Mouse (Mus musculus) neural tube, embryonic 12.5 days (tissue): ENCODE measurements around the gene Slc4a11. TPM values are rescaled to one million over a fixed set of nuclear protein-coding genes. Genes with fewer than 3 reads are reported as not detected.

ENCODE experiments used
- ATAC-seq: fragments of 200-750 bp; cut with Nextera tagmentation; 2 replicates; pipeline ENCODE4 v1.8.0; 2017; ENCODE audit warnings: low read depth, mild to moderate bottlenecking, moderate TSS enrichment, moderate library complexity; ENCODE audit not compliant: low FRiP score
- H3K27ac ChIP-seq: fragments of 300-500 bp; sonication (generic); 2 replicates; pipeline ENCODE4 v1.5.1; 2016
- H3K27me3 ChIP-seq: fragments of 300-500 bp; sonication (generic); replicated peaks from 2 replicates; pipeline ENCODE4 v1.6.1; 2016; ENCODE audit warnings: mild to moderate bottlenecking
- H3K36me3 ChIP-seq: fragments of 300-500 bp; sonication (generic); 2 replicates; pipeline ENCODE4 v1.6.1; 2016; ENCODE audit warnings: mild to moderate bottlenecking
- H3K4me1 ChIP-seq: fragments of 300-500 bp; sonication (generic); 2 replicates; pipeline ENCODE4 v1.6.1; 2016
- H3K4me2 ChIP-seq: fragments of 300-500 bp; sonication (generic); replicated peaks from 2 replicates; pipeline ENCODE4 v1.6.1; 2016; ENCODE audit warnings: mild to moderate bottlenecking
- H3K4me3 ChIP-seq: fragments of 300-500 bp; sonication (generic); 2 replicates; pipeline ENCODE4 v1.5.1; 2016
- H3K9ac ChIP-seq: fragments of 300-500 bp; sonication (generic); 2 replicates; pipeline ENCODE4 v1.6.1; 2016; ENCODE audit warnings: mild to moderate bottlenecking
- H3K9me3 ChIP-seq: fragments of 300-500 bp; sonication (generic); 2 replicates; pipeline ENCODE4 v1.6.1; 2016; ENCODE audit warnings: mild to moderate bottlenecking
- WGBS: fragments of 180-500 bp; shearing (Covaris S2); methylation state at CpG from one replicate; pipeline ENCODE4 v1.1.7; 2016; 5-methylcytosine and 5-hydroxymethylcytosine counted together
- polyA plus RNA-seq: library from polyadenylated mRNA; unstranded; fragments of >200 nt; fragmentation: Nextera tagmentation; extraction: Ambion mirVana; gene quantifications from 2 replicates; pipeline ENCODE4 v1.2.1, GENCODE M21; 2016

The Slc4a11 gene
- polyA plus RNA-seq, 1 experiment from 2014 or later, result 0.20 TPM

GRCm38 (mm10) chr2:130707057-130707456 lies 9.7 kb upstream of the Slc4a11 start:
- no peak overlapping the region for H3K27ac ChIP-seq
- H3K4me1 ChIP-seq, result no peaks in the 10 kb centered on the region
- no peaks in the 10 kb centered on the region for H3K9me3 ChIP-seq
- H3K9ac ChIP-seq, result no peak overlapping the region
- H3K27me3 ChIP-seq, result no peaks in the 10 kb centered on the region
- H3K4me2 ChIP-seq, result no peak overlapping the region
- WGBS, result 71% methylated on average over 10 of the region's 10 CpGs
- H3K36me3 ChIP-seq, result peaks cover 50% of the 10 kb centered on the region
- no peak overlapping the region for H3K4me3 ChIP-seq
- ATAC-seq, result no peak

- no peak overlapping the region for H3K4me2 ChIP-seq
- WGBS, result 73% methylated on average over 4 of the region's 4 CpGs
- H3K27ac ChIP-seq, result no peak overlapping the region
- no peak overlapping the region for H3K9ac ChIP-seq
- no peaks in the 10 kb centered on the region for H3K27me3 ChIP-seq
- no peak for ATAC-seq
- H3K9me3 ChIP-seq, result no peaks in the 10 kb centered on the region
- peaks cover 45% of the 10 kb centered on the region for H3K36me3 ChIP-seq
- H3K4me3 ChIP-seq, result no peak overlapping the region
- H3K4me1 ChIP-seq, result no peaks in the 10 kb centered on the region
Measured at GRCm38 (mm10) chr2:130706602-130707001, 9.3 kb upstream of the Slc4a11 start.

- H3K4me2 ChIP-seq, result no peak overlapping the region
- no peak overlapping the region for H3K27ac ChIP-seq
- no peaks in the 10 kb centered on the region for H3K9me3 ChIP-seq
- no peak for ATAC-seq
- no peaks in the 10 kb centered on the region for H3K27me3 ChIP-seq
- H3K4me3 ChIP-seq, result no peak overlapping the region
- H3K9ac ChIP-seq, result no peak overlapping the region
- WGBS, result 78% methylated on average over 6 of the region's 6 CpGs
- H3K4me1 ChIP-seq, result no peaks in the 10 kb centered on the region
- peaks cover 31% of the 10 kb centered on the region for H3K36me3 ChIP-seq
Measured at GRCm38 (mm10) chr2:130705178-130705577, 7.9 kb upstream of the Slc4a11 start.

- Histone ChIP-seq H3K4me2 (no peak overlapping the region), H3K9me3 (no peaks in the 10 kb centered on the region), H3K9ac (no peak overlapping the region), H3K27me3 (0 out of 2 replicates have a peak, but pooled peaks cover 7% of the 10 kb centered on the region), H3K4me1 (no peaks in the 10 kb centered on the region), H3K36me3 (peaks cover 24% of the 10 kb centered on the region), H3K4me3 (no peak overlapping the region), H3K27ac (no peak overlapping the region)
- 73% methylated on average over 9 of the region's 9 CpGs for WGBS
- ATAC-seq, result no peak
Measured at GRCm38 (mm10) chr2:130704040-130705001, 7.0 kb upstream of the Slc4a11 start.

- no peaks in the 10 kb centered on the region for H3K36me3 ChIP-seq
- peak overlapping the region; percentile 47 for H3K4me3 ChIP-seq
- H3K9ac ChIP-seq, result no peak overlapping the region
- H3K9me3 ChIP-seq, result no peaks in the 10 kb centered on the region
- no peak overlapping the region for H3K27ac ChIP-seq
- WGBS, result under 1% methylated on average over 14 of the region's 14 CpGs
- H3K4me2 ChIP-seq, result peak overlapping the region; percentile 95
- peak; percentile 51 for ATAC-seq
- peaks cover 49% of the 10 kb centered on the region for H3K27me3 ChIP-seq
- peaks cover 18% of the 10 kb centered on the region for H3K4me1 ChIP-seq
Measured at GRCm38 (mm10) chr2:130697821-130698266, 525 bp upstream of the Slc4a11 start.

- H3K36me3 ChIP-seq, result no peaks in the 10 kb centered on the region
- peak overlapping the region; percentile 47 for H3K4me3 ChIP-seq
- H3K9me3 ChIP-seq, result no peaks in the 10 kb centered on the region
- 0 out of 2 replicates have a peak, but pooled peaks have one; percentile 9 for ATAC-seq
- 1% methylated on average over 31 of the region's 31 CpGs for WGBS
- H3K27ac ChIP-seq, result no peak overlapping the region
- H3K4me1 ChIP-seq, result peaks cover 18% of the 10 kb centered on the region
- peaks cover 49% of the 10 kb centered on the region for H3K27me3 ChIP-seq
- H3K4me2 ChIP-seq, result peak overlapping the region; percentile 95
- peak overlapping the region; percentile 58 for H3K9ac ChIP-seq
Measured at GRCm38 (mm10) chr2:130696700-130697152, 593 bp downstream of the Slc4a11 start.

GRCm38 (mm10) chr2:130693563-130693962 lies 3.8 kb downstream of the Slc4a11 start:
- H3K4me1 ChIP-seq, result peaks cover 18% of the 10 kb centered on the region
- H3K36me3 ChIP-seq, result no peaks in the 10 kb centered on the region
- H3K27ac ChIP-seq, result no peak overlapping the region
- WGBS, result 49% methylated on average over 3 of the region's 3 CpGs
- H3K4me2 ChIP-seq, result no peak overlapping the region
- H3K9me3 ChIP-seq, result no peaks in the 10 kb centered on the region
- no peak overlapping the region for H3K4me3 ChIP-seq
- H3K9ac ChIP-seq, result no peak overlapping the region
- peaks cover 37% of the 10 kb centered on the region for H3K27me3 ChIP-seq
- no peak for ATAC-seq

GRCm38 (mm10) chr2:130689011-130689410 lies 8.3 kb downstream of the Slc4a11 start:
- H3K4me1 ChIP-seq, result no peaks in the 10 kb centered on the region
- no peak overlapping the region for H3K4me2 ChIP-seq
- no peak overlapping the region for H3K9ac ChIP-seq
- H3K9me3 ChIP-seq, result no peaks in the 10 kb centered on the region
- no peaks in the 10 kb centered on the region for H3K27me3 ChIP-seq
- no peak overlapping the region for H3K4me3 ChIP-seq
- H3K36me3 ChIP-seq, result peaks cover 14% of the 10 kb centered on the region; the same call in 1 of the 2 replicates
- WGBS, result 84% methylated on average over 2 of the region's 2 CpGs
- no peak overlapping the region for H3K27ac ChIP-seq
- ATAC-seq, result no peak

GRCm38 (mm10) chr2:130685426-130685825 lies 11.9 kb downstream of the Slc4a11 start:
- H3K4me1 ChIP-seq, result no peaks in the 10 kb centered on the region
- no peaks in the 10 kb centered on the region for H3K9me3 ChIP-seq
- no peak for ATAC-seq
- 87% methylated on average over 9 of the region's 9 CpGs for WGBS
- no peak overlapping the region for H3K9ac ChIP-seq
- no peaks in the 10 kb centered on the region for H3K27me3 ChIP-seq
- H3K27ac ChIP-seq, result no peak overlapping the region
- no peak overlapping the region for H3K4me3 ChIP-seq
- peaks cover 45% of the 10 kb centered on the region for H3K36me3 ChIP-seq
- H3K4me2 ChIP-seq, result no peak overlapping the region

GRCm38 (mm10) chr2:130681531-130681930 lies 15.8 kb downstream of the Slc4a11 start:
- Histone ChIP-seq H3K4me1 (no peaks in the 10 kb centered on the region), H3K36me3 (peaks cover 84% of the 10 kb centered on the region), H3K9ac (no peak overlapping the region), H3K4me3 (no peak overlapping the region), H3K27ac (no peak overlapping the region), H3K27me3 (no peaks in the 10 kb centered on the region), H3K4me2 (no peak overlapping the region), H3K9me3 (no peaks in the 10 kb centered on the region)
- ATAC-seq, result no peak
- WGBS, result 86% methylated on average over 3 of the region's 3 CpGs

- Histone ChIP-seq H3K4me2 (no peak overlapping the region), H3K4me1 (no peaks in the 10 kb centered on the region), H3K9ac (no peak overlapping the region), H3K4me3 (no peak overlapping the region), H3K27me3 (no peaks in the 10 kb centered on the region), H3K9me3 (no peaks in the 10 kb centered on the region), H3K36me3 (peaks cover 95% of the 10 kb centered on the region), H3K27ac (no peak overlapping the region)
- no peak for ATAC-seq
- 88% methylated on average over 6 of the region's 6 CpGs for WGBS
Measured at GRCm38 (mm10) chr2:130679899-130680298, 17.4 kb downstream of the Slc4a11 start.

- no peaks in the 10 kb centered on the region for H3K9me3 ChIP-seq
- no peak for ATAC-seq
- H3K36me3 ChIP-seq, result peaks cover 96% of the 10 kb centered on the region
- WGBS, result 95% methylated on average over 12 of the region's 12 CpGs
- no peak overlapping the region for H3K4me2 ChIP-seq
- H3K4me1 ChIP-seq, result no peaks in the 10 kb centered on the region
- H3K27ac ChIP-seq, result no peak overlapping the region
- no peaks in the 10 kb centered on the region for H3K27me3 ChIP-seq
- no peak overlapping the region for H3K9ac ChIP-seq
- H3K4me3 ChIP-seq, result no peak overlapping the region
Measured at GRCm38 (mm10) chr2:130679154-130679553, 18.2 kb downstream of the Slc4a11 start.
